Mouse (Mus musculus) cerebellum, adult 9-11 months (tissue): Measurements from ENCODE around the gene Nhp2.
"Not testable (repeated sequence)": the region's sequence is repeated elsewhere in the genome, so short reads cannot be mapped to it uniquely, and the experiment has no call there.

ENCODE experiments used
- DNase-seq: peaks from one replicate; pipeline ENCODE4 v3.0.0; 2022

The Nhp2 gene

DNA sequence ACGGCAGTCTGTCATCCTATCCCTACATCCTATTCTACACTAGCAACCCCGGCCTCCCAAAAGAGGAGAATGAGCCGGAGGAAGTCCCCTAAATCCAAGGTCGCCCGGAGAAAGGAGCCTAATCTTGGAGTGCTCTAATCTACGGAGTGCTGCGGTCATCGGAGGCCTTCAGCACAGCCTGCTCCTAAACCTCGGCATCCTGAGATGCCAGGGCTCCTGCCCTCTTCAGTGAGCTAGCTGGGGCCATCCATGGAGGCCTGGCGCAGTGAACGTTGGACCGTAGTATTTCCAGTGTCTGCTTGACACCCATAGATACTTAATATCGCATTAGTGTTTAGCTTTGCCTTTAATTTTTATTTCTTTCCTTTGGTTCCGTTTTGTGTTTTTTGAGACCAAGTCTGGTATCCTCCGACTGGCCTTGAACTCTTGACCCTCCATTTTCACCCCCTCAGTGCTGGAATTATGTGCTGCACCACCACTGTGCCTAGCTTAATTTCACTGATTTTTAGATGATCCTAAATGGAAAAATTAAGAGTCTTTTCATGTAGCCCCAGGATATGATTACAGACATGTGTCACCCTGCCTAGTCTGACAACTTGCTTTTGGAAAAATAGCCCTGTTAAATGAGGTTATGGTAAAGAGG, 12.3 kb upstream of the Nhp2 start:
- DNase-seq, result no peak

DNA sequence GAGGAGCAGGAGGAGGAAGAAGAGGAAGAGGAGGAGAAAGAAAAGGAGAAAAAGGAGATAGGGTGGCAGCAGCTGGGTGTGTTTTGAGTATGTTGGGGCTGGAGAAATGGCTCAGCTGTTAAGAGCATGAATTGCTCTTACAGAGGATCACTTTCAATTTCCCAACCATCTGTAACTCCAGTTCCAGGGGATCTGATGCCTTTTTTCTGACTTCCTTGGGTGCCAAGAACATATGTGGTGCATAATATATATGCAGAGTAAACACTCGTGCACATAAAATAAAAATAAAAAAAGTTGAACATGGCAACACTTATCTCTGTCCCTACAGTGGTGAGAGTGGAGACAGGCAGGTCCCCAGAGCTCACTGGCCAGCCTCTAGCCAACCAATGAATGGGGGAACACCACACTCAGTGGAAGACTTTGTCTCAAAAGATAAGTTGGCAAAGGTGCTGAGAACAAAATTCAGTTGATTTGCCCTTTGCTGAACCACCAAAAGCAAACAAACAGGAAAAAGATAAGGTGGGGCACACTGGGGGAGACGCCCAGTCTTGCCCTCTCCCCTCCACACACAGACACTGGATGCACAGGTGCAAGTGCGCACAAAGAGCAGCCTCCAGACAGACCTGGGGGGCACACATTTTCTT, 10.1 kb upstream of the Nhp2 start:
- DNase-seq, result no peak

DNA sequence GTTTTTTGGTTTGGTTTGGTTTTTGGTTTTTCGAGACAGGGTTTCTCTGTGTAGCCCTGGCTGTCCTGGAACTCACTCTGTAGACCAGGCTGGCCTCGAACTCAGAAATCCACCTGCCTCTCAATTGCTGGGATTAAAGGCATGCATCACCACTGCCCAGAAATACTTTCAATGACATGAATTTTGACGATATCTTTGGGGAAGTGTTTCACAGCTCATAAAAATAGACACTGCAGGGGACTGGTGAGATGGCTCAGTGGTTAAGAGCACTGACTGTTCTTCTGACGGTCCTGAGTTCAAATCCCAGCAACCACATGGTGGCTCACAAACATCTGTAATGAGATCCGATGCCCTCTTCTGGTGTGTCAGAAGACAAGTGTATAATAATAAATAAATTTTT, 9.6 kb upstream of the Nhp2 start:
- not testable (repeated sequence) for DNase-seq

DNA sequence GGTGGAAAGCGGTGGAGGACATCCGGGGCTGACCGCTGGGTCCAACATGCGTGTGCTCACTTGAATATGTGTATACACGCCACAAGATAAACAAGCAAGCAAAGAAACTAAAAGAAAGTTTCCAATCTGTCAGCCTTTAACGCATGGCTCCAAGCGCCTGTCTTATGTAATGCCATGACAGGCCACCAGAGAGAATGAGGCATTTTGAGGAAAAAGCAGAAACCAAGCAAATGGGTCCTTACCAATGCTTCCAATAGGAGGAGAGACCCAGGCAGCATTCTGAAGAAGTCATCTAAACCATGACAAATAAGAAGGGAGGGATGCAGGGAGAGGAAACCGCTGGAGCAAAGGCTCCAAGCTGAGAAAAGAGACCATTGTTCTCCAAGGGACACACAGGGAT, 5.3 kb upstream of the Nhp2 start:
- no peak for DNase-seq

DNA sequence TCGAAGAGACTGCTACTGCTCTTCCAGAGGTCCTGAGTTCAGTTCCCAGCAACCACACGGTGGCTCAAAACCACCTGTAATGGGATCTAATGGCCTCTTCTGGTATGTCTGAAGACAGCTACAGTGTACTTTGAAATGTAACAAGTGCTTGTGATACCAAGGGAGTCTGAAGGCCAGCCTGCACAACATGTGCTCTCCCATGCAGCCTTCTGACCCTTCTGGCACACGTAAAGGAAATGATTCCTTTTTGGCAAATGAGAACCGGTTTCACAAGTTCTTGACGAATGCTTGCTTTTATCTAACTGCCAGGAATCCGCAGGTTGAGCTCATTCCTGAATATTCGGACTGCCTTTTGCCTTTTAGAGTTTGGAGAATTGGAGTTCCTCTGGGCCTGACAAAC, 4.4 kb upstream of the Nhp2 start:
- no peak for DNase-seq

DNA sequence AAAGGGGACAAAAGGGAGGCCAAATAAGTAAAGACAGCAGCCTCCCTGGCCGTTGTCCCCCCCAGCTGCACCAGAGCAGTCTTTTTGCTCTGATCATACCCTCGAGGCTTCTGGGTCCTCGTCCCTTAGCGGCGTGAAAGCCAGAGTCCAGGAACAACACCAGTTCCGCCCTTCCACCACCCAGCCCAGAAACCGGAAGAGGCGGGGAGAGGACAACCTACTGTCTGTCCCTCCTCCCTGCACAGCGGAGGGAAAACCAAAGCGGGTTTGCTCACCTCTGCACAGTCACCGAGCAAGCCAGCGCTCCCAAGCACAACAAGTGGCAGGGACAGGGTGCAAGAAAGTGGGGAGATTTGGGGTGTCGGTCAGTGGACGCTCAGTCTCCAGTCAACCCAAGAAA, 3.9 kb upstream of the Nhp2 start:
- DNase-seq, result no peak

DNA sequence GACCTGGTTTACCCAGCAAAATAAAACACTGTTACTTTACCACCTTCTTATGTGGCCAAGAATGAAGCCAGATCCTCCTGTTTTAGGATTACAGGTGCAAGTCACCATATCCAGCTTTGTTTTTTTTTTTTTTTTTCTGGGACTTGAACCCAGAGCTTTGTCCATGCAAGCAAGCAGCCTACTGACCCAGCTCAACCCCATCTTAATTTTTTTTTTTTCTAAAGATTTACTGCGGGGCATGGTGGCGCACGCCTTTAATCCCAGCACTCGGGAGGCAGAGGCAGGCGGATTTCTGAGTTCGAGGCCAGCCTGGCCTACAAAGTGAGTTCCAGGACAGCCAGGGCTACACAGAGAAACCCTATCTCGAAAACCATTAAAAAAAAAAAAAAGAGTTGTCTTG, 3.4 kb upstream of the Nhp2 start:
- DNase-seq, result not testable (repeated sequence)

DNA sequence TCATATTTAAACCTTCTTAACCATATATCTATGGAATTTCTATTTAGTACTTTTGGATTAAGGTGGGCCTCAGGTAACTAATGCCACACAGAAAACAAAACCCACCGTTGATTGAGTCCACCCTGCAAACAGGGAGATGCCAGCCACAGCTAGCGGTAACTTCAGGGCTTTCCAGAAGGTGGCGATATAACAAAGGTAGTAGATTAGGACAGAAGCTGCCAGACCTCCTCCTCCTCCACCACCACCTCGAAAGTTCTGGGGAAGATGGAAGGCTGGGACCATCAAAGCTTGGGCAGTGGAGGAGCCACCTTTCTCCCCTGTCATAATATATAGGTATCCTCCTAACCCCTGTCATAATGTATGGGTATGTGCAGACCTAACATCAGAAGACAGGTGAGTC, 1.8 kb upstream of the Nhp2 start:
- DNase-seq, result peak; percentile 73

DNA sequence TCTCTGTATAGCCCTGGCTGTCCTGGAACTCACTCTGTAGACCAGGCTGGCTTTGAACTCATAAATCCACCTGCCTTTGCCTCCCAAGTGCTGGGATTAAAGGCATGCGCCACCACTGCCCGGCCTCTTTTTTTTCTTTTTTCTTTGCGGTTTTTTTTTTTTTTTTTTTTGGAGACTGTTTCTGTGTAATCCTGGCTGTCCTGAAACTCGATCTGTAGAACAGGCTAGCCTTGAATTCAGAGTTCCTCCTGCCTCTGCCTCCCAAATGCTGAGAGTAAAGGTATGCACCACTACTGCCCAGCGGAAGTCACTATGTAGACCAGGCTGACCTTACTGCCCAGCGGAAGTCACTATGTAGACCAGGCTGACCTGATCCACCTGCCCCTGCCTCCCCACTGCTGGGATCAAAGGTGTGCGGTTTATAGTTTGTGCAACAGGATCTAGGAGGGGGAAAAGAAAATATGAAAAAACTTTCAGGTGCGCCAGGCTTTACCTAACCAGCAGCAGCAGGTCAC, 584 bp upstream of the Nhp2 start:
- no peak for DNase-seq

DNA sequence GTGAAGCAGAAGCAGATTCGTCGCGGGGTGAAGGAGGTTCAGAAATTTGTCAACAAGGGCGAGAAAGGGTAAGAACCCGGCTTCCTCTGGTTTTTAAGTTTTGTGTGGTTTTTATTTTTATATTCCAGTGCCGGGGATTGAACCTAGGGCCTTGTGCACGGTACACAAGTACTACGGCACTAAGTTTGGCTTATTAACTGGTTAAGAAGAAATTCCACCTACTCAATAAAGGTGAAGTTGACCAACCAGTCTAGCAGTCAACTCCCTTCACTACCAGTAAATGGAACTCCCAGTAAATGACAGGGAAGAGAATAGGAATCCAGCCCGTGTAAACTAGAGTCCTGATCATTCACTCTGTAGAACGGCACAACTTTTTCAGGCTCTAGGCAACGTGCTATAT, 549 bp downstream of the Nhp2 start:
- DNase-seq, result no peak

DNA sequence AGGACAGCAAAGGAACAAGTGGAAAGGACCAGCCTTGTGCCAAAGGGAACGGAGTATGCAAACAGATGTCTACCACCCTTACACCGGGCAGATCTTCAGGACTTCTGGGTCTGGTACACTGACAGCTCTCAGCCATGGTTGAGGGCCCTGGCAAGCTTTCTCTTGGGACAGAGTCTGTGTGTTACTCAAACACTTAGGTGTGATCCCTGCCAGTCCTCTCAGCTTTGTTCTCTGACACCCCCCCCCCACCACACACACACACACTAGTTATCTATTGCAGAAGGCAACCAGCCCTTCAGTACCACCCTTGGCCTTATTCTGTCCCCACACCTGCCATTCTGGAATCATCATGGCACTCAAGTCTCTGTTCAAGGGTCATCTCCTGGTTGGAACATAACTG, 2.2 kb downstream of the Nhp2 start:
- no peak for DNase-seq

DNA sequence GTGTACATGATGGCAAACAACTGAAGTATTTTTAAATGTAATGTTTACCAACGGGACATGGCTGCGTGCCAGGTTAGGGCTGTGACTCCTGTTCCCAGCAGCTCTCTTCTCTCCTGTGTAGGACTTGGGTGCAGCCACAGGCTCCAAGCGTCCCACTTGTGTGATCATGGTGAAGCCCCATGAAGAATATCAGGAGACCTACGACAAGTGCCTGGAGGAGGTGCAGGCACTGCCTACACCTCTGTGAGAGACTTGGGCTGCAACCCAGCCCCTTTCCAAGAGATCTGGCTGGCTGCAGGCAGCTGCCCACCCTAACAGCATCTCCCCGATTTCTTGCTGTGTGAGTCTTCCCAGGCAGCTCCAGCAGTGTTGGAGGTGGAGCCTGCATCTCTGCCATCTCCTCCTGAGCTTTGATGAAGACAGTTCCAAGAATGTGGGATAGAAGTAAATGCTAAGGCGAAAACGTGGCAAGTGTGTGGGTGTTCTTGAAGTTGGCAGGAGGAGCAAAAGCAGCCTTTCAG, 3.5 kb downstream of the Nhp2 start:
- no peak for DNase-seq

DNA sequence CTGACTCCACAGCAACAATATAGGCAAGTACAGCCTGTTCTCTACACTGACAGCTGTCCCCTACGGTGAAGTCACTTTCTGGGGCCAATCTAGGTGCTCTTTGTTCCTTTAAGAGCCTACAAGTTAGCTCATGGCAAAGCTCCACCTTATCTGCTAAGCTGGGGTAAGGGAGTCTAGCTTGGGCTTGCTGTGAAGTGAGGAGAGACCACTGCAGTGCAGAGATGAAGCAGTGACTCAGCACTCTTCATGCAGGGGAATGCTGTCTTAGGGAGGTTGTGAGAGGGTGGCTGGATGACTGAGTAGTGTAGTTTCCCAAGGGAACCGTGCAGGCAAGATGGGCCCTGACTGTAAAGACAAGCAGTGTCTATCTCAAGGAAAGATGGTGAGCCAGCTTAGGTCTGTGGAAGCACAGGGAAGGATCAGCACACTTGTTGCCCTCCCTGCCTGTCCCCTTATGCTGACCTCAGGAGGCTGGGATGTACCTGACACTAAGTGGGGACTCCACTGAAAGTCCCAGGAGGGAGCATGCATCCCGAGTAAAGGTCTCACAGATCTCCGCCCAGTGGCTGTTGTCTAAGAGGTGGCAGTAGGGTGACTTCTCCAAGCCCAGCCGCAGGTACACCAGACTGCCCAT, 5.8 kb downstream of the Nhp2 start:
- DNase-seq, result no peak

DNA sequence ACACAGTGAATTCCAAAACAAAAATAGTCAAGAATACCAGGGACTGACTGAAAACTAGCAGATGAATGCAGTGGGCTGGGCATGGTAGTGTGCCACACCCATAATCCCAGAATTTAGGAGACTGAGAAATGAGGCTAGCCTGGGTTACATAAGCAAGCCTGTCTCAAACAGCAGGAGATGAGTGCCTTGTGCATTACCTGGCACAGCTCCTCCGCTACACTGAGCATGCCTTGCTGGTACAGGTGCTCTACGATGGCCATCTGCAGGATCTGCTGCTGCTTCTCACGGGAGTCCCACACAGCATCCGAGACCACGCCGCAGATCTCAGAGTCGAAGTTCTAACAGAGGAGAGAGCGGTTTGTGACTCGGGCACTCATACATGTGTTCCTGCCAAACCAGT, 7.9 kb downstream of the Nhp2 start:
- DNase-seq, result peak; percentile 62

DNA sequence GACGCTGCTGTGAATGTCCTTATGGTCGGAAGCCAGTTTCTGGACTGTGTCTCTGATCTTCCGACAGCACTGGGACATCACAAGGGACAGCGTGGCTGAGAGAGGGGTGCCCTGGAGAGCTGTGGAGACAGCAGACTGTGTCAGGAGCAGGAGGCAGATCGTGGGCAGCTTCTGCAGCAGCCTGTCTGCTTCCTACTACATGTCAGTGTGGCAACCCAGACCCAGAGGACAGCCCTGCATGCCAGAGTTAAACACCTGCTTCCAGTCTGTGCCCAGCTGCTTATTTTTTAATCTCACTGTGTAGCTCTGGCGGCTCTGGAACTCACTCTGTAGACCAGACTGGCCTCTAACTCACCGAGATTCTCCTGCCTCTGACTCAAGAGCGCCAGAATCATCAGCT, 8.4 kb downstream of the Nhp2 start:
- DNase-seq, result no peak

DNA sequence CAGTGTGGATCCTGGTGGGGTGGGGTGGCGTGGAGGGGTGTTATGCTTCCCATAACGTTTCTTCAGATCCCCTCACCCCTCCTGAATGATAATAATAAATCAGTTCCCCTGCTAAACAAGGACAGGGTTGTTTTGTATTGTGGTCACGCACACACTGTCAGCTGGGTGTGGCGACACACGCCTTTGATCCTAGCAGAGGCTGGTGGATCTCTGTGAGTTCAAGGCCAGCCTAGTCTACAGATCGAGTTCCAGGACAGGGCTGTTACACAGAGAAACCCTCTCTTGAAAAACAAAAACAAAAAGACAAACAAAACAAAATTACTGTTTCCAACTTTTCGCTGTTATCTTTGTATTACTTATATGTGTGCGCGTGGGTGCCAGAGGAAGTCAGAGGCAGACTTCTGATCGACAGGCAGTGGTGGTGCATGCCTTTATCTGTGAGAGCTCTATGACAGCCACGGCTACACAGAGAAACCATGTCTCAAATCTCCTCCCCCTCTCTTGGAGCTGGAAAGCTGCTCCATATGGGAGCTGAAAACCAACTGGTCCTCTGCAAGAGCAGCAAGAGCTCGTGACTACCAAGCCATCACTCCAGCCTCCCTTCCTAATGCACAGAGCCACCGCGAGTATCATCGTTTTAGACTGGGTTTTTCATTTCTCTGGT, 10.2 kb downstream of the Nhp2 start:
- DNase-seq, result no peak

DNA sequence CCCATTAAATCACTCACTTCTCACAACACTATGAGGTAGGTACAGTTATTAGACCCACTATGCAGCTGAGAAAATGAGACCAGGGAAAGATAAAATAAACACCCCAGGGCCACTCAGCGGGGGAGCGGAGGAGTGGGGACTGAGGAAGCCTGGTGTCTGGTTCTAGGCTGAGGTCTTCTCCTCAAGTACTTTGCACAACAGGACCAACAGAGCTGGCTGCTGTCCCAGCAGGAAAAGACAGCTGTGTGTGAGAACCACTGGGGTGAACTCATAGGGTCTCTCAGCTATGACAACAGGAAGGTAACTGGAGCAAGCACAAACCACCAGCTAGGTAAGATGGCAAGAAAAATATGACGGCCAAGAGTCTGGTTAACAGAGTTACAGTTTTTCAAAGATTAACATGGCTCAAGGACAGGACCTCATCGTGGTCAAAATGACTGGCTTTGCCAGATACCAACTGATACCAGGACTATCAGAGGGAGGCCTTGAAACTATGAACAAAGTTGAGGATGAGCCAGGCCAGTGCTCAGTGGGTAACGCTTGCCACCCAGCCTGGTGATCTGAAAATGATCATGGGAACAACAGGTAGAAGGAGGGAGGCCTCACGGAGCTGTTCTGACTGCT, 12.7 kb downstream of the Nhp2 start:
- DNase-seq, result no peak

DNA sequence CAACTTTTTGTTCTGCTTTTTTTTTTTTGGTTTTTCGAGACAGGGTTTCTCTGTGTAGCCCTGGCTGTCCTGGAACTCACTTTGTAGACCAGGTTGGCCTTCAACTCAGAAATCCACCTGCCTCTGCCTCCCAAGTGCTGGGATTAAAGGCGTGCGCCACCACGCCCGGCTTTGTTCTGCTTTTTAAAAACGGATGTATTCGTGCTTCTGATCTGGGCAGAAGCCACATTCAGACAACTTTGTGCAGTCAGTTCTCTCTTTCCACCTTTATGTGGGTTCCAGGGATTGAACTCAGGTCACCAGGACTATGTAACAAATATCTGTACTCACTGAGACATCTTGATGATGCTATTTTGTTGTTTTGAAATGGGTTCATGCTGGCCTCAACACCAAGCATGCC, 13.7 kb downstream of the Nhp2 start:
- not testable (repeated sequence) for DNase-seq

DNA sequence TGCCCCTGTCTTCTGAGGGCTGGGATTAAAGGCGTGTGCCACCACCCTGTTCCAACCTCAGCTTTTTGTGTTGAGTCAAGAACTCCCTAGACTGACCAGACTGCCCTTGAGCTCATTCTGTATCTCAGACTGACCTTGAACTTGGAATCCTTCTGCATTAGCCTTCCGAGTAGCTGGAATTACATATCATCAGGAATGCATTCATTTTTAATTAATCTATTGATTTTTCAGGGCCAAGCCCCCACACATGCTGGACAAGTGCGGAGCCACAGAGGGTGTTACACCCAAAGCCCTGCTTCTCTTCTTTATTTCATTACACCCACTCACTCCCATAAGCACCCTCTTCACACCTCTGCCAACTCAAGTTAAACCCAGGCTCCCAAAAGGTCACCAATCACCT, 14.2 kb downstream of the Nhp2 start:
- no peak for DNase-seq

DNA sequence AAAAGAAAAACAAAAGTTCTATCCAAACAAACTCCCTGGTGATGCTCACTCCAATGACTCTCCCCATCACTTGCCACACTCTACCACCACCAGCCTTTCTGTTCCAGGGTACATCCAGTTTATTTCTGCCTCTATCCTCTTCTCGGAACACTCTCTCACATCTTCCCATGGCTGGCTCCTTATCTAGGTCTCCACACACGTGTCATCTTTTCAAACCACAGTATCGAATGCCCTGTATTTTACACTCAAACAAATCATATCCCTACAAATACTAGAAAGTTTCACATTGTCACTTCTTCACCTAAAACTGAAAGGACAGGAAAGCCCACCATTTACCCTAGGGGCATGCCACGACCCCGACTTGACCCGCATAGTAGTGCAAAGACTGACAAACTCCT, 15.6 kb downstream of the Nhp2 start:
- DNase-seq, result no peak

DNA sequence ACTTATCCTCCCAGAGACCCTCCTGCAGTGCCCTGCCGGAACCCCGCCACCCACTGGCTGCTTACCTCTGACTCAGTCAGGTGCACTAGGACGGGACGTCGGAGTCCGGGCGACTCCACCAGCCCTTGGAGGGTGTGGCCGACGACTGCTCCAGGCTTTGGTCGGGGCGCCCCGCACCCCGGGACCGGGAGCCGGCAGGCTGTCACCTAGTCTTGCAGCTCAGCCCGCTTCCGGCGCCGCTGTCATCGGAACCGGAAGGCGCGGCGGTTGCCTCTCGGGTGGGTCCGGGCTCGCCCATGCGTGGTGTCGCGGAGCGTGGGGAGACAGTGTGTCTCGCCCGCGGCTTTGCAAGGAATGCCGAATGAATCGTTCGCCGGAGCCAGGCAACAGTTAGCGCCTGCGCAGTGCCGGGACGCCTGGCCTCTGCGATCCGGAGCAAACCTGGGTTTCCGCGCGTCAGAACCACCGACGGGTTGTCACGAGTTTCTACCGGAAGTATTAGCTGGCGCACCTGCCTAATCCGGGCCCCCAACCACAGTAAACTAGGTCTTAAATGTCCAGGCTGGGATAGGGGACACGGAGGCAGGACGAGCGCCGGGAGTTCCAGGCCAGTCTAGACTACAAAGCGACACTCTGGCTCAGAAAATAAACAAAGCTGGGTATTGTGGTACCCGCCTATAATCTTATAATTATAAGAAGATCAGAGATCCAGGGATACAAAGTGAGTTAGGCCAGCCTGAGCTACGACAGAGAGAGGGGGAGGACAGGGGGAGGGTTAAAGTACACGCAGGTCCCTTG, 16.2 kb downstream of the Nhp2 start, which contains the start of gene Rmnd5b:
Gene Rmnd5b, minus strand, starts transcription at position 372 of the 798 bp plus-strand sequence.
- DNase-seq, result peak; percentile 92

DNA sequence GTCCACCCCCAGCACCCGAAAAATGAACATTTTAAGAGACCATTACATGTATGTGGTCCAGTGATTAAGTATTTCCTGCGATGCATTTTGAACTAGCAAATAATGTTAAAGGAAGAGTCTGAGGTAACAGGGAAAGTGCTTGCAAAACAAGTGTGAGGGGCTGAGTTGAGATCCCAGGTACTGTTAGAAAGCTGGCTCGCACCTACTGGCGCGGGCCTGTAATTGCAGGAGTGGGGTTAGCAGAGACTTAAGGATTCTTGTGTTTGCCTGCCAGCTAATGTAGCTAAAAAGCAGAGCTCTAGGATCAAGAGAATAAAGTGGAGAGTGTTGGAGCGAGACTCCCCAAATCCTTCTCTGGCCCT, 16.8 kb downstream of the Nhp2 start:
- DNase-seq, result peak; percentile 68
